Mouse (Mus musculus): ENCODE measurements around the gene Zfp444. TPM values are rescaled to one million over a fixed set of nuclear protein-coding genes. Genes with fewer than 3 reads are reported as not detected.

Gene Zfp444
- polyA plus RNA-seq, 1 experiment from 2014 or later, result 91.4 TPM

Other genes with a start within 250 kb of the Zfp444 start
- not detected in 2 replicates for gene Vmn1r65, start 161.2 kb upstream of the Zfp444 start, polyA plus RNA-seq (2016; fragmentation: Nextera tagmentation; extraction: Ambion mirVana)
- not detected in 2 replicates for gene Nlrp4c, start 127.1 kb upstream of the Zfp444 start, polyA plus RNA-seq (2016; fragmentation: Nextera tagmentation; extraction: Ambion mirVana)
- 24.2 and 31.8 TPM in 2 replicates for gene Zfp787, start 16.2 kb upstream of the Zfp444 start, polyA plus RNA-seq (2016; fragmentation: Nextera tagmentation; extraction: Ambion mirVana)
- not detected in 2 replicates for gene Galp, start 24.9 kb downstream of the Zfp444 start, polyA plus RNA-seq (2016; fragmentation: Nextera tagmentation; extraction: Ambion mirVana)
- gene Zscan5b, start 50.1 kb downstream of the Zfp444 start, polyA plus RNA-seq (2016; fragmentation: Nextera tagmentation; extraction: Ambion mirVana), result not detected in 2 replicates
- 0.24 TPM in 1 of 2 replicates, not detected in the other for gene Epp13, start 80.5 kb downstream of the Zfp444 start, polyA plus RNA-seq (2016; fragmentation: Nextera tagmentation; extraction: Ambion mirVana)
- gene Zfp667, start 114.4 kb downstream of the Zfp444 start, polyA plus RNA-seq (2016; fragmentation: Nextera tagmentation; extraction: Ambion mirVana), result 8.5 and 9.6 TPM in 2 replicates
- 6.8 and 7.2 TPM in 2 replicates for gene Zfp583, start 159.1 kb downstream of the Zfp444 start, polyA plus RNA-seq (2016; fragmentation: Nextera tagmentation; extraction: Ambion mirVana)
- 3.4 and 3.5 TPM in 2 replicates for gene Gm3854, start 171.5 kb downstream of the Zfp444 start, polyA plus RNA-seq (2016; fragmentation: Nextera tagmentation; extraction: Ambion mirVana)
- 2.3 and 2.5 TPM in 2 replicates for gene Zfp78, start 191.1 kb downstream of the Zfp444 start, polyA plus RNA-seq (2016; fragmentation: Nextera tagmentation; extraction: Ambion mirVana)
- 12.0 and 13.0 TPM in 2 replicates for gene Zfp28, start 211.1 kb downstream of the Zfp444 start, polyA plus RNA-seq (2016; fragmentation: Nextera tagmentation; extraction: Ambion mirVana)
- gene Smim17, start 226.5 kb downstream of the Zfp444 start, polyA plus RNA-seq (2016; fragmentation: Nextera tagmentation; extraction: Ambion mirVana), result 0.29 and 1.2 TPM in 2 replicates
- not detected in 2 replicates for gene Gm20715, start 238.1 kb downstream of the Zfp444 start, polyA plus RNA-seq (2016; fragmentation: Nextera tagmentation; extraction: Ambion mirVana)

Data from hindbrain, embryonic 10.5 days (tissue).